Mouse (Mus musculus) kidney, adult 9 months (tissue): ENCODE measurements around the gene Olfr487.
"Not testable (repeated sequence)": the region's sequence is repeated elsewhere in the genome, so short reads cannot be mapped to it uniquely, and the experiment has no call there.

ENCODE experiments used
- DNase-seq: peaks from one replicate; pipeline ENCODE4 v3.0.0; 2022

Gene Olfr487

GRCm38 (mm10) chr7:108214536-108214935 lies at the start of gene Olfr487:
TSS of gene Olfr487 (minus strand) at chr7:108214636.
- DNase-seq = not testable (repeated sequence)

- no peak for DNase-seq
Measured at GRCm38 (mm10) chr7:108258247-108258646, 43.8 kb upstream of the Olfr487 start, which contains the start of gene Olfr488. TSS of gene Olfr488 (minus strand) at chr7:108258347.

DNA sequence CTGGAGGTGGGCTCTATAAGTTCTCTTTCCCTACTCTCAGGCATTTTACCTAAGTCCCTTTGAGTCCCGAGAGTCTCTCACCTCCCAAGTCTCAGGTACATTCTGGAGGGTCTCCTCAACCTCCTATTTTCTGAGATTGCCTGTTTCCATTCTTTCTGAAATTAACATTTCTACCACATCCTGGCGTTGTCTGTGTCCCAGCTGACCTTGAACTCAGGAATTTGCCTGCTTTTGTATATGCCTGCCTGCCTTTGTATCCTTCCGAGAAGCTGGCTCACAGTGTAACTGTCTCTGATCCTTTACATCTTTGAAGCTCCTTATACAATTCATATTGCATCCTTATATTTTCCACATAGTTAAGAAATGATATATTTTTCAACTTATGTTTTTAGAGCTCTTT lies 19.1 kb upstream of the Olfr487 start:
- DNase-seq = no peak

GRCm38 (mm10) chr7:108196938-108197337 lies 17.5 kb downstream of the Olfr487 start:
- DNase-seq = no peak

DNA sequence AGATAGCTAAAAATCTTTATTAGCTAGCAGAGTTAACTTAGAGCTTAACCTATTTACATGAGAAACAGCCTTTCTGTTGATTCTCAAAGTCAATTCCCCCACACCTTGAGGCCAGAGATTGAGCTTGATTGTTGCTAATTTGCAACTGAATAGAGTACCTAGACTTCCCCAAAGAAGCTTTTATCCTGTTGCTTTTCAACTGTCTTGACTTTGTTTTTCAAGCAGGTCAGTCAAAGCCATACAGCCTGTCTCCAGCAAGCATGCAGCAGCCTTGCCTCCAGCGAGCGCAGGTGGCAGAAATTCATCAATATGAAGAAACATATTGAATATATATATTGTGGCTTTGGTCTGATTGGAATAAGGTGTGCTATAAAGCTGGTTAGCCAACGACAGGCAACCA lies 18.1 kb downstream of the Olfr487 start:
- DNase-seq = not testable (repeated sequence)

DNA sequence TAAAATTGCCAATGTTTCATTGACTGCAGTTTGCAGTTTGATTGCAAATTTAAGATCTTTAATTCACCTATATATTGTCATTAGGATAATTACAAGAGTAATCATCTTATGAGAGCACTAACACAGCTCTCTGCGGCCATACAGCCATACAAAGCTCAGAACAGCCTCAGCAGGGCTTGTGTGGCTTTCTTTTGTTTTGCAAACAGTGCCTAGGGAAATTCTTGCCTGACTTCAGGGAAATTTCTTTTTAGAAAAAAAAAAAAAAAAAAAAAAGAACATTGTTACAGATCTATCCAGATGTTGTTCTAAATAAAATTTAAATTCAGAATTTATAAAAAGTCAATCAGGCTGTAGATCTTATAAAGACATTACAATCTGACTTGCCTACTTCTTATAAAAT lies 21.7 kb downstream of the Olfr487 start:
- DNase-seq = not testable (repeated sequence)

GRCm38 (mm10) chr7:108191196-108191595 lies 23.2 kb downstream of the Olfr487 start:
- DNase-seq = not testable (repeated sequence)

DNA sequence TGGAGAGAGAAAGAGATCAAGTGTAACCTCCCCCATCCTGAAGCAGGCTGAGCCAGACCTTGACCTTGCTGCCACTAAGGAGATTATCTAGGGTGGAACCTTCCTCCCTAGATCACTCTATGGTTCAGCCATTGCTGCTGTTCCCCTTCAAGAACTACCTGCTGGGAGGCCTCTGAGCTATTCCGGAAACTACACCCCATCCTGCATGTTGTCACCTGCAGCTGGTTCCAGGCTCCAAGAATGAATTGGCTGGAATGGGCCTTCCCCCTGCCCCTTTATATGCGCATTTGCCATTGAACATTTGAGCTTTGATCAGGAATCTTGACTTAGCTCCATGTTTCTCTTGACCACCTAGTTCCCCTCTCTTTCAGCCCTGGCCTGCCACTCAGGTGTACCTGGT lies 29.2 kb downstream of the Olfr487 start:
- not testable (repeated sequence) for DNase-seq

GRCm38 (mm10) chr7:108184401-108184800 lies 30.0 kb downstream of the Olfr487 start:
- DNase-seq = not testable (repeated sequence)

GRCm38 (mm10) chr7:108172642-108173041 lies 41.8 kb downstream of the Olfr487 start, which contains the start of gene Olfr486:
TSS of gene Olfr486 (minus strand) at chr7:108172742.
- not testable (repeated sequence) for DNase-seq

- no peak for DNase-seq
Measured at GRCm38 (mm10) chr7:108159771-108160170, 54.7 kb downstream of the Olfr487 start, which contains the start of gene Olfr485. TSS of gene Olfr485 (minus strand) at chr7:108159871.
